Mouse (Mus musculus) neural tube, embryonic 10.5 days (tissue): Measurements from ENCODE around the gene Prcp.
"Not testable (repeated sequence)": the region's sequence is repeated elsewhere in the genome, so short reads cannot be mapped to it uniquely, and the experiment has no call there.

Experiments
- DNase-seq: peaks from one replicate; pipeline ENCODE4 v3.0.0-alpha.2; 2017; ENCODE audit warnings: low spot score; ENCODE audit errors: extremely low spot score

Prcp gene

DNA sequence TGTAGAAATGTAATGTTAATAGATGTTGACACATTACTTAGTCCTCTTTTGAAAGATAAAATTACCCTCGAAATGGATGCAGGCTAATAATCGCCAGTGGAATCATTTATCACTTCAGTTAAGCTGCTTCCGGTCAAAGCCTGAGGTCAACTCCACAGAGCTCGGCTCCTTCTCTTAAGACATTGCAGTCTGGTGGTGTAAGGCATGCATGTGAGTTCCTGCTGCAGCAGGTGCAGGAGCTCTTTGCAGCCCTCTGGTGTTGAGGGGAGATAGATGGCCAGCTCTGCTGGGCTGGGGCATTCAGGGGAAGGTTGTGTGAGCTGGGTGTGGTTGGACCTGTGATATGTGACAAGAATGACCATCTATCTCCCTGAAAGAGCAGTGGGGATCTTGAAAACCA, 104.0 kb downstream of the Prcp start:
- DNase-seq, result no peak

- DNase-seq, result not testable (repeated sequence)
Observed at GRCm38 (mm10) chr7:92978720-92979119, 104.5 kb downstream of the Prcp start.

DNA sequence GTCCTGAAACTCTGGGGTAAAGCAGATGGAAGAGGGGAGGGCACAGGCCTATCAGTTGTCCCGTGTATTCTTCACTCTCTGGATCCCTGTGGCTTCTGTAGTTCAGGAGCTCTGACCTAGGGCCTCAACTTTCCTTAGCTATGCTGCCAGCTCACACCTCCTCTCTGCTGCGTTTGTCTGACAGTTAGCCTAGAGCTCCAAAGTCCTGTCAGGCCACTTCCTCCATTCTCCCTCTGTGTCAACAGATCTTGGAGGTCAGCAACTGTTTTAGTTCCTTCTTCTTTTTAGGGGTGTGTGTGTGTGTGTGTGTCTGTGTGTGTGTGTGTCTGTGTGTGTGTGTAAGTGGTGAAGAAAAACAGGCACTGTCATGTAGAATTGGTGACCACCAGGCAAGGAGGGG, 106.5 kb downstream of the Prcp start:
- no peak for DNase-seq

DNA sequence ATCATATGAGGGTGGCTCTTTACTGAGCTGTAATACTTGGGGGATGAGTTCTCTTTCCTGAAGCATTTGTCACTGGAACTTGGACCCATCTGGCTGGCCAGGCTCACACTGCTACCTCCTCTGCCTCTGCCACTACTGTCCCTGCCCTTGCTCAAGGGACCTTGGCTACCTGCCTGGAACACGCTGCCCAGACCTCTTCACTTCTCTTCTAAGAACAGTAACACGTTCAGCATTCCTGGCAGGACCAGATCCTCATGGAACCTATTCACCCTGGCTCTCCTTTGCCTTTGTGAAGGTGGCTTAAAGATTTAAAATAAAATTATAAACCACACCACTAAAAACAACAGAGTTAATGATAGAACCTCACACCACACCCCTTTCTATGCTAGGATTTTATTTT, 107.6 kb downstream of the Prcp start:
- DNase-seq, result no peak
